Mouse (Mus musculus) heart, embryonic 11.5 days (tissue): Measurements from ENCODE around the gene Nrp1. TPM values are rescaled to one million over a fixed set of nuclear protein-coding genes. Genes with fewer than 3 reads are reported as not detected.

Experiments used
- ATAC-seq: fragments of 200-750 bp; cut with Nextera tagmentation; replicated peaks from 2 replicates; pipeline ENCODE4 v1.8.0; 2017; ENCODE audit warnings: moderate library complexity; ENCODE audit not compliant: insufficient number of reproducible peaks, low FRiP score, low TSS enrichment
- H3K27ac ChIP-seq: fragments of 300-500 bp; sonication (generic); 2 replicates; pipeline ENCODE4 v1.5.1; 2014; ENCODE audit warnings: mild to moderate bottlenecking, low read depth, low read length
- H3K27me3 ChIP-seq: fragments of 300-500 bp; sonication (generic); 2 replicates; pipeline ENCODE4 v1.6.1; 2014; ENCODE audit warnings: mild to moderate bottlenecking, low read length, mixed read lengths; ENCODE audit not compliant: control insufficient read depth, insufficient read depth
- H3K36me3 ChIP-seq: fragments of 300-500 bp; sonication (generic); 2 replicates; pipeline ENCODE4 v1.6.1; 2014; ENCODE audit warnings: mild to moderate bottlenecking, low read length, moderate library complexity, mixed read lengths; ENCODE audit not compliant: control insufficient read depth, insufficient read depth
- H3K4me1 ChIP-seq: fragments of 300-500 bp; sonication (generic); 2 replicates; pipeline ENCODE4 v1.6.1; 2014; ENCODE audit warnings: low read length; ENCODE audit not compliant: control insufficient read depth, insufficient read depth
- H3K4me2 ChIP-seq: fragments of 300-500 bp; sonication (generic); 2 replicates; pipeline ENCODE4 v1.6.1; 2014; ENCODE audit warnings: mild to moderate bottlenecking, moderate library complexity
- H3K4me3 ChIP-seq: fragments of 300-500 bp; sonication (generic); 2 replicates; pipeline ENCODE4 v1.5.1; 2014; ENCODE audit warnings: low read depth, low read length
- H3K9ac ChIP-seq: fragments of 300-500 bp; sonication (generic); 2 replicates; pipeline ENCODE4 v1.6.1; 2014; ENCODE audit warnings: mild to moderate bottlenecking, low read depth, low read length, moderate library complexity
- H3K9me3 ChIP-seq: fragments of 300-500 bp; sonication (generic); replicated peaks from 2 replicates; pipeline ENCODE4 v1.6.1; 2016; ENCODE audit warnings: low read length; ENCODE audit not compliant: control insufficient read depth
- WGBS: fragments of 180-500 bp; shearing (Covaris S2); extraction: QIAGEN DNeasy Blood & Tissue Kit; methylation state at CpG from one replicate; pipeline ENCODE4 v1.1.7; 2014; ENCODE audit not compliant: insufficient replicate concordance; 5-methylcytosine and 5-hydroxymethylcytosine counted together
- polyA plus RNA-seq: library from polyadenylated mRNA; unstranded; fragments of >200 nt; fragmentation: Nextera tagmentation; extraction: Ambion mirVana; gene quantifications from 2 replicates; pipeline ENCODE4 v1.2.1, GENCODE M21; 2014

Gene Nrp1
- polyA plus RNA-seq, 1 experiment from 2014 or later = 93.7 TPM

DNA sequence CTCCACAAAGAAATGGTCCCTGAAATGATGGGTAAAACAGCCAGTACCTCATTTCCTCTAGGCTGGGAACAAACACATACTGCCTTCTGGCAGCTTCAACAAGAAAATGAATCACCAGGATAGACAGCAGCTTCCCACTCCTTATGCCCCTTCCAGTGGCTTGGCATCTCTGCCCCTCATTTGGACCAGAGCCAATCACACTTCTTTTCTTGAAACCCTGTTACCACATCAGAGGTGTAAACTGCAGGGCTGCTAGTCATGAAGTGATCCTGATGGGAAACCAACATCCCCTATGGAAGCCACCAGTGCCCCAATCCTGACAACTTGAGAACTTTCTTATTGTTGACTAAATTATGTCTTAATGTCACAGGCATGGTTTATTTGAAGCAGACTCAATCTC lies 150.3 kb downstream of the Nrp1 start:
- Histone ChIP-seq H3K4me2 (no peak overlapping the region), H3K27ac (no peak overlapping the region), H3K27me3 (no peaks in the 10 kb centered on the region), H3K36me3 (no peaks in the 10 kb centered on the region; the same call in 1 of the 2 replicates), H3K4me1 (peaks cover 4% of the 10 kb centered on the region; the same call in 1 of the 2 replicates), H3K4me3 (no peak overlapping the region), H3K9me3 (no peaks in the 10 kb centered on the region), H3K9ac (no peak overlapping the region)
- no peak for ATAC-seq

- no peak for ATAC-seq
- no peaks in the 10 kb centered on the region for H3K27me3 ChIP-seq
- H3K36me3 ChIP-seq = no peaks in the 10 kb centered on the region
- no peak overlapping the region for H3K27ac ChIP-seq
- no peaks in the 10 kb centered on the region for H3K9me3 ChIP-seq
- H3K4me3 ChIP-seq = no peak overlapping the region
- H3K4me1 ChIP-seq = peaks cover 4% of the 10 kb centered on the region; the same call in 1 of the 2 replicates
- no peak overlapping the region for H3K9ac ChIP-seq
- H3K4me2 ChIP-seq = no peak overlapping the region
These were observed 152.6 kb downstream of the Nrp1 start for GRCm38 (mm10) chr8:128511021-128511420.

DNA sequence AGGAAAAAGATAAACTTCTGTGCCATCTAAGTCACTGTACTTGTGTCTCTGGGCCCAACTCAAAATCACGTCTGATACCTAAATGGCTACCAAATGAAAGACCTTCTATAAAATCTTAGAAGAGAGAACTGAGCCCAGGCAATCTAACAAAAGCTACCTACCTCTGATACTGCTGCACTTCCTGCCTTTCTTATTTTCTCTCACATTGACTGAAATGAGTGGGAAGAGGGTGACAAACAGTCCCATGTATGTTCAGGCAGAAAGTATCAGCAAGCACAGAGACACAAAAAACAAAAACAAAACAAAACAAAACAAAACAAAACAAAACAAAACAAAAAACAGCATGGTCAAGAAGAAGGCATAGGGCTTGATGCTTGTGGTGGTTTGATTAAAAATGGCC lies 153.3 kb downstream of the Nrp1 start:
- Histone ChIP-seq H3K9ac (no peak overlapping the region), H3K36me3 (no peaks in the 10 kb centered on the region), H3K27ac (no peak overlapping the region), H3K4me3 (no peak overlapping the region), H3K4me2 (no peak overlapping the region), H3K4me1 (peaks cover 4% of the 10 kb centered on the region; the same call in 1 of the 2 replicates), H3K27me3 (no peaks in the 10 kb centered on the region), H3K9me3 (no peaks in the 10 kb centered on the region)
- 78% methylated on average over 1 of the region's 1 CpGs for whole genome bisulfite sequencing
- ATAC-seq = no peak

GRCm38 (mm10) chr8:128516846-128517446 lies 158.5 kb downstream of the Nrp1 start:
- Histone ChIP-seq H3K36me3 (no peaks in the 10 kb centered on the region), H3K27ac (no peak overlapping the region), H3K9me3 (no peaks in the 10 kb centered on the region), H3K4me3 (no peak overlapping the region), H3K9ac (no peak overlapping the region), H3K4me1 (no peaks in the 10 kb centered on the region), H3K27me3 (no peaks in the 10 kb centered on the region), H3K4me2 (no peak overlapping the region)
- no peak for ATAC-seq
- 78% methylated on average over 3 of the region's 3 CpGs for WGBS

GRCm38 (mm10) chr8:128517546-128518102 lies 159.2 kb downstream of the Nrp1 start:
- no peak for ATAC-seq
- Histone ChIP-seq H3K9me3 (no peaks in the 10 kb centered on the region), H3K27ac (no peak overlapping the region), H3K4me2 (no peak overlapping the region), H3K4me3 (no peak overlapping the region), H3K27me3 (no peaks in the 10 kb centered on the region), H3K4me1 (no peaks in the 10 kb centered on the region), H3K36me3 (no peaks in the 10 kb centered on the region), H3K9ac (no peak overlapping the region)
- WGBS = 63% methylated on average over 4 of the region's 4 CpGs

DNA sequence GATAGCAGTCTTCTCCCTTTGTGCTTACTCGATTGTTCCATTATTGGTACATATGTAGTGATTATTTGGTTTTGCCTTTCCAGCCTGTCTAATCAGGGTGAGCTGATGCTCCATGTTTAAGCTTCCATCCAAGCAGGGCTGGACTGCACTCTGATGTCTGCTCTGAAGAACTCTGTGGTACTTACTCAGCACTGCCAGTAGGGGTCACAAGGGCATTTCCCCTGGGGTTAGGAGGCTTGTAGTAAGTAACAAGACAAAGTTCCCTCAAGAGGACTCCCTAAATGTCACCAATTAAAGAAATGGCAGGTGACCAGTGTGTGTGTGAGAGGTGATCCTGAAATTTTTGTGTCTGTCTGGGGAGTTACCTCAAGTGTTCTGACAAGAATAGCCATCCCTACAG lies 161.0 kb downstream of the Nrp1 start:
- Histone ChIP-seq H3K27ac (no peak overlapping the region), H3K4me1 (no peaks in the 10 kb centered on the region), H3K4me3 (no peak overlapping the region), H3K9me3 (no peaks in the 10 kb centered on the region), H3K9ac (no peak overlapping the region), H3K36me3 (no peaks in the 10 kb centered on the region), H3K27me3 (no peaks in the 10 kb centered on the region), H3K4me2 (no peak overlapping the region)
- ATAC-seq = no peak
- 63% methylated on average over 1 of the region's 1 CpGs for whole genome bisulfite sequencing

GRCm38 (mm10) chr8:128523825-128524224 lies 165.4 kb downstream of the Nrp1 start:
- Histone ChIP-seq H3K4me3 (no peak overlapping the region), H3K27me3 (no peaks in the 10 kb centered on the region; the same call in 1 of the 2 replicates), H3K9ac (no peak overlapping the region), H3K4me2 (no peak overlapping the region), H3K4me1 (peaks cover 1% of the 10 kb centered on the region; the same call in 1 of the 2 replicates), H3K9me3 (no peaks in the 10 kb centered on the region), H3K36me3 (no peaks in the 10 kb centered on the region), H3K27ac (no peak overlapping the region)
- ATAC-seq = no peak
- 55% methylated on average over 7 of the region's 7 CpGs for WGBS

DNA sequence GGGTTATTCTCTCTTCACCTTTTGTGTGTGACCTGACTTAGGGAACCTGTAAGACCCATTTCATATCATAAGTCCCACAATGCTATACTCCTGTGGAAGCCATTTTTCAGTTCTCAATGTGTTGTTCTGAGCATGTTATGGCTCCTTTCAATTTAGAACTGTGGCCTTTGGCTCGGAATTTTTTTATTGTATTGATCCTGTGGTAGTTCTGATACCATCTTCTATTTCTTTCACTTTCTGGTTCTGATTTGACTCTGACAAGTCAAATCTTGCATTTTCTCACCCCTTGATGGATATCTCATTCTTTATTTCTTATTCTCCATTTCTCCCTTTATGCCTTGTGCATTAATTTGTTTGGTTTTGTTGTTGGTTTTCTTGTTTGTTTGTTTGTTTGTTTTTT lies 167.5 kb downstream of the Nrp1 start:
- 64% methylated on average over 1 of the region's 1 CpGs for WGBS
- Histone ChIP-seq H3K9ac (no peak overlapping the region), H3K9me3 (no peaks in the 10 kb centered on the region), H3K4me2 (no peak overlapping the region), H3K27me3 (no peaks in the 10 kb centered on the region; the same call in 1 of the 2 replicates), H3K4me1 (peaks cover 2% of the 10 kb centered on the region; the same call in 1 of the 2 replicates), H3K36me3 (no peaks in the 10 kb centered on the region), H3K27ac (no peak overlapping the region), H3K4me3 (no peak overlapping the region)
- no peak for ATAC-seq
